Mouse (Mus musculus) bone marrow, adult 2 months (tissue): ENCODE measurements at regions not wholly inside any gene's neighbourhood (a gene's known extent, or its start where the extent isn't known, plus 50 kb on each side); places are given as distances from the start of the nearest gene placed in this dataset.

Experiments used
- CTCF ChIP-seq: fragments of 200-500 bp; IDR thresholded peaks from 2 replicates; pipeline ENCODE4 v1.5.1; 2011; ENCODE audit warnings: low read length, control low read depth; ENCODE audit not compliant: control insufficient read depth, insufficient read depth
- POLR2A ChIP-seq: fragments of 200-500 bp; IDR thresholded peaks from 2 replicates; pipeline ENCODE4 v1.6.1; 2011; ENCODE audit warnings: low read depth, mild to moderate bottlenecking, control low read depth, low read length, borderline replicate concordance; ENCODE audit not compliant: control insufficient read depth

DNA sequence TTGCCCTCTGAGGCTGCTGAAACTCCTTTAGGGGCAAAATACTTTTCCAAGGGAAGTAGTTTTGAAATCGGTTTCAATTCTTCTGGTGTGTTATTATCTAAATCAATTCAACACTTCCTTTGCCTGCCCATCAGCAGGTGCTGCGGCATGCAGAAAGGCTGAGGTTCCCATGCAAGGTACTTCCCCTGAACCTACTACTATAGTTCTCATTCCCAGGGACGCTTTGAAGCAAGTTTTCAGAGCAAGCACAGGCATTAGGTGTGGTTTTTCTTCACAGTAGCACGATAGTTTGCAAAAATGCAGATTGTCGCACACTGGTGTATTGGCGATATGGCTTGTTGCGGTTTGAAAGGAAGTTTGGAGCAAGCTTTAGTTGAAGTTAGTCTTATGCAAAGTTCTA, 183.5 kb upstream of the Erbb4 start:
- TF ChIP-seq CTCF = no peak
- no peak for TF ChIP-seq POLR2A
